Mouse (Mus musculus) ES-E14 (cell line): ENCODE measurements around the gene Tepsin.

Source experiments
- CHD2 ChIP-seq: IDR thresholded peaks from 2 replicates; pipeline ENCODE4 v1.6.1; 2014; ENCODE audit warnings: mild to moderate bottlenecking, low read depth, low read length, inconsistent platforms
- MAFK ChIP-seq: IDR thresholded peaks from 2 replicates; pipeline ENCODE4 v1.6.1; 2014; ENCODE audit warnings: mild to moderate bottlenecking, low read depth, low read length, inconsistent platforms; ENCODE audit not compliant: insufficient read depth

GRCm38 (mm10) chr11:120064668-120065040, 33.9 kb downstream of the Tepsin start:
- TF ChIP-seq MAFK (no peak), CHD2 (no peak)
